Mouse (Mus musculus) thymus, postnatal 0 days (tissue): Measurements from ENCODE around the gene Ilf2. TPM values are rescaled to one million over a fixed set of nuclear protein-coding genes. Genes with fewer than 3 reads are reported as not detected.

Experiments used
- polyA plus RNA-seq: library from polyadenylated mRNA; unstranded; fragments of >200 nt; fragmentation: Nextera tagmentation; extraction: Ambion mirVana; gene quantifications from 2 replicates; pipeline ENCODE4 v1.2.1, GENCODE M21; 2015

Ilf2 gene
- polyA plus RNA-seq, 1 experiment from 2014 or later: 146 TPM

Other genes starting within 250 kb of the Ilf2 start
- 169 and 171 TPM in 2 replicates for gene Jtb, start 244.5 kb upstream of the Ilf2 start, polyA plus RNA-seq
- gene Creb3l4, start 232.6 kb upstream of the Ilf2 start, polyA plus RNA-seq: 3.3 and 3.9 TPM in 2 replicates
- gene Slc39a1, start 228.0 kb upstream of the Ilf2 start, polyA plus RNA-seq: 92.7 and 96.1 TPM in 2 replicates
- 16.1 and 21.1 TPM in 2 replicates for gene Crtc2, start 222.0 kb upstream of the Ilf2 start, polyA plus RNA-seq
- 9.4 TPM in 2 replicates for gene Dennd4b, start 210.9 kb upstream of the Ilf2 start, polyA plus RNA-seq
- gene Gatad2b, start 182.9 kb upstream of the Ilf2 start, polyA plus RNA-seq: 10.1 and 14.1 TPM in 2 replicates
- gene Slc27a3, start 86.2 kb upstream of the Ilf2 start, polyA plus RNA-seq: 5.2 and 5.7 TPM in 2 replicates
- gene Ints3, start 42.5 kb upstream of the Ilf2 start, polyA plus RNA-seq: 14.5 and 15.7 TPM in 2 replicates
- 2.5 and 2.6 TPM in 2 replicates for gene Npr1, start 10.3 kb upstream of the Ilf2 start, polyA plus RNA-seq
- 61.9 and 65.5 TPM in 2 replicates for gene Snapin, start 14.9 kb downstream of the Ilf2 start, polyA plus RNA-seq
- 162 and 169 TPM in 2 replicates for gene Chtop, start 33.4 kb downstream of the Ilf2 start, polyA plus RNA-seq
- gene S100a1, start 38.3 kb downstream of the Ilf2 start, polyA plus RNA-seq: 46.7 and 50.4 TPM in 2 replicates
- 146 and 154 TPM in 2 replicates for gene S100a13, start 38.3 kb downstream of the Ilf2 start, polyA plus RNA-seq
- 43.5 and 47.3 TPM in 2 replicates for gene S100a14, start 50.7 kb downstream of the Ilf2 start, polyA plus RNA-seq
- 136 and 139 TPM in 2 replicates for gene S100a16, start 61.1 kb downstream of the Ilf2 start, polyA plus RNA-seq
- gene S100a3, start 84.5 kb downstream of the Ilf2 start, polyA plus RNA-seq: 9.9 and 11.5 TPM in 2 replicates
- 1.2 and 1.5 TPM in 2 replicates for gene S100a2, start 114.1 kb downstream of the Ilf2 start, polyA plus RNA-seq
- not detected in 2 replicates for gene Gm42674, start 125.8 kb downstream of the Ilf2 start, polyA plus RNA-seq
- gene S100a4, start 127.6 kb downstream of the Ilf2 start, polyA plus RNA-seq: 88.5 and 88.9 TPM in 2 replicates
- 0.51 and 1.2 TPM in 2 replicates for gene S100a5, start 132.4 kb downstream of the Ilf2 start, polyA plus RNA-seq
- 164 and 165 TPM in 2 replicates for gene S100a6, start 136.8 kb downstream of the Ilf2 start, polyA plus RNA-seq
- 0.28 and 0.38 TPM in 2 replicates for gene S100a7a, start 177.9 kb downstream of the Ilf2 start, polyA plus RNA-seq
- gene S100a8, start 192.9 kb downstream of the Ilf2 start, polyA plus RNA-seq: 77.0 and 115 TPM in 2 replicates
- 26.1 and 50.1 TPM in 2 replicates for gene S100a9, start 219.6 kb downstream of the Ilf2 start, polyA plus RNA-seq